Mouse (Mus musculus): ENCODE results near the gene Adgrd1.
A peak's percentile ranks its signal among the peaks of the same experiment; 100 is the strongest.
"Not testable (repeated sequence)": the region's sequence is repeated elsewhere in the genome, so short reads cannot be mapped to it uniquely, and the experiment has no call there.

The Adgrd1 gene

DNA sequence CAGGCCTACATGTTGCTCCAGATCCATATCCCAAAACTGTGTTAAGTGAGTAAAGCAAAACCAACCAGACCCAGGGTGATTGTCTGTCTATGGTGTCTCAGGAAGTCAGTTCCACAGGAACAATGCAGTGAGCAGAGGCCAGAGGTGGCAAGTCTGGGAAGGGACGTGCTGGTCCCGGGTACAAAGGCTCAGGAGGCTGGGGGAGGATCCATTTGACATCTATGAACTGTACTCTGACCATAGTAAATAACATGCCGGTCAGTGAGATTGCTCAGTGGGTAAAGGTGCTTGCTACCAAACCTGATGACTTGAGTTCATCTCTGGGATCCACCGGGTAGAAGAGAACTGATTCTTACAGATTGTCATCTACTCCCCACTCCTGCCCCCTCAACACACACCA lies 3.4 kb upstream of the Adgrd1 start:
- no peak for DNase-seq (ENCODE audit: low read depth, low spot score)

DNA sequence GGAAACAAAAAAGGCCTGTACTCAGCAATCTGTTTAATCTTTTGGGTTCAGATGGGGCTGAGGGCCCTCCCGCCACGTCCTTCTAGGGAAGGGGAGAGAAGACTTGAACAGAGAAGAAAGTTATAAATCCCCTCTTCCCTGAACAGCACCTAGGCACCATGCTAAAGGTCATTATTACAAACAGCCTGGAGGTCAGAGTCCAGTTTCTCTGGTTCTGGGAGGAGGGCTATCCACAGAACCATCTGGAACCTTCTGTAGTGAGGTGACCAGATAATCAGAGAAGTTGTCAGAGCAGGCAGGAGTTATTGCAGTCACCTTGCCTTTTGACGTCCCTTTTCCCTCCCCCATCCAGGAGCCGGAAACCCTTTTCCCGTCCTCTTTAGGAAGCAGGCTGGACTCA lies 2.3 kb upstream of the Adgrd1 start:
- no peak for DNase-seq (ENCODE audit: low read depth, low spot score)

DNA sequence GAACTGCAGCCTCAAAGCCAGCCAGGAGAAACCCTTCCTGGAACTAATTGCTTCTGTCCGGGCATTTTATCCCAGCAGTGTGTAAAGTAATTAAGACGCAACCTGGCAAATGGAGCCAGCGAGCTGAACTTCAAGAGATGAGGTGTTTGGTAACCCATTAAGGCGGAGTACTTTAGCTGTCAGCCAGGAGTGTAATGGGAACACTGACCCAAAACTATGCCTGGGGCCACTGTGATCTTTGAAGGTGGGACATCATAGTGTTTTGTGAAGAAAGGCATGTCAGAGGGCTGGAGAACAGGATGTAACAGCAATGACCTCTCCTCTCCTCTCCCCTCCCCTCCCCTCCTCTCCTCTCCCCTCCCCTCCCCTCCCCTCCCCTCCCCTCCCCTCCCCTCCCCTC lies 7.5 kb downstream of the Adgrd1 start:
- DNase-seq (ENCODE audit: low read depth, low spot score), result no peak

DNA sequence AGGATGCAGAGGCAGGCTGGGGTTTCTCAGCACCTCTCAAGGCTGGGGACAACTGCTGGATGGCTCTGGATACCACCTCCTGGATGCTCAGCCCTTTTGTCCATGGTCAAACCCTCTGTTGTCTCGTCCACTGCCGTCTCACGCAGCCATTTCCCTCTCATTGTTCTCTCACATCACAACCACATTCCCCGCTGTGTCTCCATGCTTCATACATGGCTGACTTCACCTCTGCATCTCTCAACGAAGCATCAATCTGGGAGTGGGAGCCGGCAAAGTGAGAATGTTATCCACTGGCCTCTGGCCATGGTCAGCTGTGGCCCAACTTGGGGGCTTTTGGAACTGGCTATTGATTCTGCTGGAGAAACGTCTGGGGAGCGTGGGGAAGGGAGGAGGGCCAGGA lies 15.2 kb downstream of the Adgrd1 start:
- no peak for DNase-seq (ENCODE audit: low read depth, low spot score)

DNA sequence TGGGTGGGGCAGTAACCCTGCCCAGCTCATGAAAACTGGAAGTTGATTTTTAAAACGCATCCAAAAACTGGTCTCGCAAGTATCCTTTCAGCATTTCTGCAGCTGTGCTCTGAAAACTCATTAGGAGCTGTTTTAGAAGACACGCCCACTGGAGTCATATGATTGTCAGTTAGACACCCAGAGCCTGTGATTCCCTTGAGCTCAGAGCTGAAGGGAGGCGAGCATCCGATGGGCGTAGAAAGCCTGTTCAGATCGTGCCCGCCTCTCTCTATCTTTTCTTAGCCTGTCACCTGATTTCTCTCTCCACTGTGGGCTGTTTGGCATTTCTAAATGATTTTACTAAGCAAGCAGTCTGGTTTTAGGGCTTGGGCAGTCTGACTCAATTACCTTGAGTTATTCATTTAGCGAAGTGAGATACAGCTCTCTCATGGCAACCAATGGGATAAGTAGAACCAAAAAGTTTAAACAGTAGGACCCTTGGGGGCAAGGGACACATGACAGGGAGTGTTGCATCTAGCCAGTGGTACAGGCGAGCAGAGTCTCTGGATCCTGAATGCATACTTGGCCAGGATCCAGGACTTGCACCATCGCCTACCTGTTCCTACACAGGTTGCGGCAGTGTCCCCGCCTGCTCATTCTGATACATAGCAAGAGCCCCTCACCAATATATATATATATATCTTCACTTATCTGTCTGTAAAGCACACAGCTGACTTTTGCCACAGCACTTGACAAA lies 17.4 kb downstream of the Adgrd1 start:
- DNase-seq (ENCODE audit: low read depth, low spot score), result peak; percentile 24

DNA sequence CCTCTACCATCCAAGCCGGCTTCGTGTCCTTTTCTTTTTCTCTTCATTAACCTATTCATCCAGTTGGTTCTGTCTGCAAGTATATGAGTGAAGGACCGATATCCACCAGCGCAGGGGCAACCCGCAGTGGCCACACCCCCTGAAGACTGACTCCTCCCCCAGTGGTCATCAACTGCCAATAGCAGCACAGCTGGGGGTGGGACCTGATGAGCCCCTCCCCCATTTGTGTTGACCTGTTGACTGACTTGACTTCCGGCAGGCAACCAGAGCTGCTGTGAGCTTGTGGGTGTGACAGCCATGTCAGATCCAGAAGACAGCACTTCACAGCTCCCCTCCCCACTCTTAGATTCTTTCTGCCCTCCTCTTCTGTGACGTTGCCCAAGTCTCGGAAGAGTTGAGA lies 19.7 kb downstream of the Adgrd1 start:
- DNase-seq (ENCODE audit: low read depth, low spot score), result no peak

DNA sequence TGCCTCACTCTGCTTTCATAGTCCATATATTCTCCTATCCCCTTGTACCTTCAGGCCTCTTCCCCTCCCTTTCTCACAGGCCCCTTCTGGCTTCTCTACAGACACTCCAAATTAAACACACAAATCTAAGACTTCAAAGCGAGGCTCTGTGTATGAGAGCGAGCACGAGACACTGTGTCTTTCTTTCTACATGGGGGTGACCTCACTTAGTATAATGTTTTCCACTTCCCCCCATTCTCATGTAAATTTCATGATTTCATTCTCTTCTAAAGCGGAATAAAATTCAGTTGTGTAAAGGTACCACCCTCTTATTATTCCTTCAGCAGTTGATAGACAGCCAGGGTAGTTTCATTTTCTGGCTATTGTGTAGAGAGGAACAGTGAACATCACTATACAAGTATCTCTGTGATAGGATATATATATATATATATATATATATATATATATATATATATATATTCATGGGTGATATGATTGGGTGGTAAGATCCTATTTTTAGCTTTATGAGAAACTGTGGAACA lies 21.1 kb downstream of the Adgrd1 start:
- DNase-seq (ENCODE audit: low read depth, low spot score), result no peak

DNA sequence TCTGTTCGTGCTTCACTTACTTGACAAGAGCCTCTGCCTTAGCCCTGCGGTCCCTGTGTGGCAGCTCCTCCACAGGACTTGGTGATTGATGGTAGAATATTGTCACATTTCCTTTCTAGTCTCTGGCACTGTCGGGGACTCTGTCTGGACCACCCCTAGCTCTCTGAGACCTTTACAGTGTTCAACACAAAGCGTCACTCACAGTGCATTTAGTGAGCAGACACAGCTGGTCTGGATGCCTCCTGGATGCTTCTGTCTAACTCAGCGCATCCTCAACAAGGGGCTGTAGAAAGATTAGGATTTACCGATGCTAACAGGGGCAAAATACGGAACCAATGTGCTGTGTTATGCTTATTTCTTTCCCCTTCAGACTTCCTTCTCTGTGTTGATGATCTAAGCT lies 22.0 kb downstream of the Adgrd1 start:
- DNase-seq (ENCODE audit: low read depth, low spot score), result no peak

DNA sequence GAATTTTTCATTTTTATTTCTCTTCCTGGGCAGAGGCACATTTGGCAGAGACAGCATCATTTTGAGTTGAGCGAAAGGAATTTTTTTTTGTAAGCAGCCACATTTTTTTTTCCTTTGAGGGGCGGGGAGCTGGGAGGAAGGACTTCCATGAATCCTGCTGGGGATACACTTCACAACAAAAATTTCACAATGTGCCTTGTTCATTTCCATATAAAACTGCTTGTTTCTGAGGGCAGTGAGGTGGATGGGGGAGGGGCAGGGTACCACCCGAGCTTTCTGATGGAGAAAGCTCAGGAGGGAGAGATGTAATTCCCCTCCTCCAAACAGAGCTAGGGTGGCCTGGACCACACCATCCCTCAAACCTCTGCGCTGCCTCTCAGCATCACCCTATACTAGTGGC lies 22.6 kb downstream of the Adgrd1 start:
- DNase-seq (ENCODE audit: low read depth, low spot score), result no peak

DNA sequence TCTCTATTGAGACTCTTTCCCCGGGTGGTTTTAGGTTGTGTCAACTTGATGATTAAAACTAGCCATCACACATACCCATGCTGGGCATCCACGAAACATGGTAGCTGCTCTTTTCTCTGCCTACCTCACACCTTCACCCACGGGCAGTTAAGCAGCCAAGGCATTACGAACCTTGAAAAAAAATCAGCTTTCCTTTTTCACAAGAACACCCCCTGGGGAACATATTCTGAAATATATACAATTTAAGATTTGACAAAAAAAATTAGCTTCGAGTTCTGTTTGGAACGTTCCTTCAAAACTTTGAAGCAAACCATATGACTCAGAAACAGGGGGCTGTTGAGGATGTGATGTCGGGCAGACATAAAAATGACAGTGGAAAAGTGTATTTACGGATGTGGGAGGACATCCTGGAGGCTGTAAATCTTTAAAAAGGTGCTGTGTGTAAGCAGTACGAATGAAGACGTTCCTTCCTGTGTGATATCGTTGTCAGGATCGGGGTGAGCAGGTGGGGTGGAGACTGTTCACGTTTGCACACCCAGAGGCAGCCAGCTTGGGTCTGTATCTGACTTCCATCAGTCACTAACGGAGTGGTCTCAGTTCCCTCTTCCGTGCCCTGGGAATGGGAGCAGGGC lies 25.2 kb downstream of the Adgrd1 start:
- DNase-seq (ENCODE audit: low read depth, low spot score), result no peak

DNA sequence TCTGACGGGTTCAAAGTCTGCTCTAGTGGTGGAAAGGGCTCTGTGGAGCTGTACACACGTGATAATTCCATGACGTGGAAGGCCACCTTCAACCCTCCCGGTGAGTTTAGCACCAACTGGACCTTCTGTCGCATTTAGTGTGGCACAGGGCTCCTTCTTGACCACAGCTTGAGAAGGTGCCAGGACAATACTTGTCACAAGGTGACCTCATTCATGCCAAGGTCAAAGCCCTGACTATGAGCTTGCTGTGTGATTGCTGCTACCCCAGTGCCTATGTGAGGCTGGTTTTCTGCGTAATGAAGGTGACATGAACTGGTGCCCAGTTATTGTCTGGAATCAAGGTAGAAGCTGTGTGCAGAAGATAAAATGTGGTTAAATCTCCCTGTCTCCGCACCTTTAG lies 25.9 kb downstream of the Adgrd1 start:
- DNase-seq (ENCODE audit: low read depth, low spot score), result no peak

DNA sequence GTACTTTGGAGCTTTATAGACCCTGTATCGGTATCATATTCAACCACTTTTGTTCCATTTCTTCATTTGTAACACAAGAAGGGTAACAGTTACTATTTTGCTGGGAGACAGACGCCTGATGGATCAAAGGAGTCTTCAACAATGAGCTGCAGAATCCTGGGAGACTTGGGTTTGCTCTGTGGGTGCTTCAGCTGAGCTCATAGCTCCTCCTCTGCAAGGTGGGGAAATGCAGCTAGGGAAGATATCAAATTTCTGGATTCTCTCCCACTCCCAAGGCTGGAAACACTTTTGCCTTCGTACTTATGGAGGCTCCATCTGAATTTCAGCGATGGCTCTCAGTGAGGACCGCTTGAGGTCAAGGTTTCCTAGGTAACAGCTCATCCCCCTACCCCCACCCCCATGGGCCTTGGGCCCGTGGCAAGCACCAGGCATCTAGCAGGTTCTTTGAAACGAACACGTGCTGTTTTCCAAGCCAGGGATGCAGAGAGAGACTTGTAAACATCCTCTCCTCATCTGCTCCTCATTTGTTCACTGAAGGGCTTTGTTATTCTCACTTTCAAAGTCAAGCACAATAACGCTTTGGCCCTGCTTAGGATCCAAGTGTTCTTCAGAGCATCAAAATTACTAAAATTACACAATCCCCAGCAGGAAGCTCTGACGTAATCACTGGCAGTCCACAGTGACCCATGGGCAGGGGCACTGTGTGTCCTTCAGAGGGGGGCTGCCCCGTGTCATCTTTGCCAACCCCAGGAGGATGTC lies 27.7 kb downstream of the Adgrd1 start:
- no peak for DNase-seq (ENCODE audit: low read depth, low spot score)

DNA sequence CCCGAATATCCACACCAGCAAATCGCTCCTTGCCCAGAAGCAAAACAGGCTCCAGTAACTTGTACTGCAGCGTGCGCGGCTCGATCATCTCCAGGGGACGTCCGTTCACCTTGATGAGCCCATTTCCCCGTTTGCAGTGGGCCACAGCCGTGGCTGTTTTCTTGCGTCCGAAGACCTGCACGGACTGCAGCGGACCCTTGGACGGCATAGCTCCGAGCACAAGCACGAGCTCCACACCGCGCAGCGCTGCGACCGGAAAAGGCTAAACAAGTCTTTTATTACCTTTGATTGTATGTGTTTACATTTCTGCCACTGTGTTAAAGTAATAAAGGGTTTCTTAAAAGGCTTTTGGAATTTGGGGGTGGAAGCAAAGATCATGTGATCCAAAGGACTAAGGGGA lies 31.8 kb downstream of the Adgrd1 start:
- not testable (repeated sequence) for DNase-seq (ENCODE audit: low read depth, low spot score)

DNA sequence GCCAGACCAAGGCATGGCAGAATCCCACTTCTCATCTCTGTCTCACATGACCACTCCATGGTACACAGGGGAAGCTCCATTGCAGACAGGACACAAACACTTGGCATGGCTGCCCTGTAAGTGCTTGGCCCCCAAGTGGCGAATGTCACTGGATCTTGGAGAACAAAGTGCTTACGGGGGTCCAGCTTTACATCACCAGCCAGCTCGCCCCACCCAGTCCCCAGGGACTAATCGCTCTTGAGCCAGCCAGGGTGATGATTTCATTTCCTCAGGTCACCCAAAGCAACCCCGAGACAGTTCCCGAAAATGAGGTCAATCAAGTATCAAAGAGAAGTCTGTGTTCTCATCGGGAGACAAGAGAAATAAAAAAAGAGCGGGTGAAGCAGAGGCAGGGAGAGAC lies 33.8 kb downstream of the Adgrd1 start:
- DNase-seq (ENCODE audit: low read depth, low spot score), result no peak

DNA sequence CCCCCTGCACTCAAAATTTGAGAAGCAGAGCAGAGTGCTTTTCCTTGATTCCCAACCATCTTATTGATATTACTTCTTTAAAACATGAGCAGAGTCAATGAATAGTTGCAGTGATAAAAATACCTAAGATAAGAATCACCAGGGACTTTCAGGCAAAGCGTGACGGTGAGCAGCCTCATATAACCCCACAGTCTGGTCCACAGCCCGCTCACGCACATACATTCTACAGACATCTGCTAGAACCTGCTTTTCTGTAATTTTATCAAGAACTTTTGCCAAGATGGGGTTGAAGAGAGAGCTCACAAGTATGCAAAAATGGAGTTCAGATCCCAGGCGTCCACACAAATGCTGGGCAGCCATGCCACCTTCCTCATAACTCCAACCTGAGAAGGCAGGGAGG lies 40.9 kb downstream of the Adgrd1 start:
- no peak for DNase-seq (ENCODE audit: low read depth, low spot score)

DNA sequence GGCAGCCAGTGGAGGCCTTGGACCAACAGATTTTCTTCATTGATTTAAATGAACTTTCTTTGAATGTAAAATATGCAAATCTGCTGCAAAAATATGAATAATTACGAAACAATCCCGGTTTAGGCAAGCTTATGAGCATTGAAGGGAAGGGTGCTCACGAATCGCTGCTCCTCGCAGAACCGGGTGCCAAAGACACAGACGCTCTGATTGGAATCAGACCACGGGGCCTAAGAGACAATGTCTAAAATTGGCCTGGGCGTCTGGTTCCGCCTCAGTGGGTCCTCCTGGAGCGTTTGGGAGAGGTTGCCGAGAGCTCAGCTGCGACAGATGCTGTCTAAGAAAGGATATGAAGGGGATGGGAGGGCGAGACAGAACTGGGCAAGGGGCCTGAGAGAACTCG lies 42.0 kb downstream of the Adgrd1 start:
- DNase-seq (ENCODE audit: low read depth, low spot score), result no peak

DNA sequence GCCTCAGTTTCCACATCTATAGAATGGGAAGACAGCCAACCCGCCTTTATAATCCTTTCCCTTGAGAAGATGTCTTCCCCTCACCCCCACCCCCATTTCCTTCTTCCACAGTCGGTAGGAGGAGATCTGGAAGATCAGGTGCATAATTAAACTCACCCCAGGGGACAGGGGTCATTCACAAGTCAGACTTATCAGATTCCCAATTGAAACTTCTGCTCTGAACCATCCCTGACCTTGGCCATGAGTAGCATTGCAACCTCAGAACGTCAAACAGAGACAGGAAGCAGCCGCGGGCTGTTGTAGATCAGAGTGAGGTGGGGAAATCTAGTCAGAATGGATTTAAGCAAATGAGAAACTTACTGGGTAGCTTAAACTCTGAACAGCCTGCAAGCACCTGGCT lies 46.3 kb downstream of the Adgrd1 start:
- DNase-seq (ENCODE audit: low read depth, low spot score), result no peak

DNA sequence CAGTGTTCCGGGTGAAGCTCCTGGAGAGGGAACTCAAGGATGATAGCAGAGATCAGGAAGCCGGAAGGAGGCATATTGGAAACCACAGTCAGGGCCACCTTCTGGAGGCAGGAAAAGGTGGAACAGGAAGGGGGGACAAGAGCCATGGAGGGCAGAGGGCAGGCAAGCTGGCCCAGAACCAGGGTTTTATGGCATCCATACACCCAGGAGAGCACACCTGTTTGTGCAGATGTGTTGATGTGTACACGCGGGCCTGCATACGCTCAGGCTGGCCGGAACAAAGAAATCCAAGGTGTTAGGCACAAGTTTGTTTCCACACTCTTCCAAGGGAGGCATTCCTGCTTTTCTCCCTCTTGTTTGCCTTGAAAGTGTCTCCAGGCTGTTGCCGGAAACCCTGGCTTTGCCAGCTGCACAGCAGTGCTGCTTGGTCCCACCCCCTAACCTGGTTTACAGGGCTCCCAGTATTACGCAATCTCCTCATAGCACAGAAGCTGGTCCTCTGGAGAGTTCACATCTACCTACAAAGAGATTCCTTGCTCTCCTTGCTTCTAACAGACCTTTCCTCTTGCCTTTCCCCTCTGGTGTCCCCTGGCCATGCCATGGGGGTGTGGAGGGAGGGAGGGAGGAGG lies 48.9 kb downstream of the Adgrd1 start:
- no peak for DNase-seq (ENCODE audit: low read depth, low spot score)

DNA sequence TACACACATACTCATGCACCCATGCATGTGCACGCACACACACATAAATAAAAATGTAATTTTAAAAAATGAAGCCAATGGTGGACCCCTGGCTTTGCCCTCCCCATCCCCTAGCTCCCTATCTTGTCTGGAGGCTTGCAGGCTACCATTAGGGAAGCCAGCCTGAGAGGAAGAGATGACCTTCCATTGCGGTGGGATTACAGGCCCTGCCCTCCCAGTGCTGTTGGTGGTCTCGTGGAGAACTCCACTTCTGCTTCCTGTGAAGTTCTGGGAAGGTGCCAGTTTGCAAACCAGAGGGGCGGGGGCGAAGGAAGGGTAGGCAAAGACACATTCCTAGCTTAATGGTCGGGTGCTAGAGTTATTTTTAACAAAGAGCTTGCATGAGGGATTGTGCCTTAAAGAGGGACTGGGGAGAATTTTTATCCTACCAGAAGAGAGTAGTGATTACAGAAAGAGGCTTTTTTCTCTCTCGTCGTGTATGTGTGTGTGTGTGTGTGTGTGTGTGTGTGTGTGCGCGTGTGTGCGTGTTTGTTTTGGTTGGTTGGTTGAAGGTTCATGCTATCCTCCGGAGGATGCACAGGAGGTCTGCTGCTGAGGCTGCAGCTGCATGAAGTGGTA lies 50.5 kb downstream of the Adgrd1 start:
- DNase-seq (ENCODE audit: low read depth, low spot score), result no peak

DNA sequence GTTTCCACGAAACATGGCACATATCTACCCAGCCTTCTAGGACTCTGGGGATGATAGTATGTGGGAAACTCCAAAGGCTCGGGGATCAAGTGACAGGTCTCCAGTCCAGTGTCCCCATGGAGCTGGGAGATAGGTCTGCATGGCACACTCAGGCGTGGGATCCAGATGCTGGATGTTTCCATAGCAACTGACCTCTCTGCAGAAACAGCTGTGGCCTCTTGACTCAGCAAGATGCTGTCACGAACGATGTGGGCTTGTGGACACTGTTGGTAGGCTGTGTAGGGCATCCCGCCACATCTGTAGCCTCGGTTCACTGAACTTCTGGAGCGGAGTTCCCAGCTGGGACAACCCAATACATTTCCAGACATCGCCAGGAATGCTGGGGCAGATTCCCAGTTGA lies 51.9 kb downstream of the Adgrd1 start:
- no peak for DNase-seq (ENCODE audit: low read depth, low spot score)

DNA sequence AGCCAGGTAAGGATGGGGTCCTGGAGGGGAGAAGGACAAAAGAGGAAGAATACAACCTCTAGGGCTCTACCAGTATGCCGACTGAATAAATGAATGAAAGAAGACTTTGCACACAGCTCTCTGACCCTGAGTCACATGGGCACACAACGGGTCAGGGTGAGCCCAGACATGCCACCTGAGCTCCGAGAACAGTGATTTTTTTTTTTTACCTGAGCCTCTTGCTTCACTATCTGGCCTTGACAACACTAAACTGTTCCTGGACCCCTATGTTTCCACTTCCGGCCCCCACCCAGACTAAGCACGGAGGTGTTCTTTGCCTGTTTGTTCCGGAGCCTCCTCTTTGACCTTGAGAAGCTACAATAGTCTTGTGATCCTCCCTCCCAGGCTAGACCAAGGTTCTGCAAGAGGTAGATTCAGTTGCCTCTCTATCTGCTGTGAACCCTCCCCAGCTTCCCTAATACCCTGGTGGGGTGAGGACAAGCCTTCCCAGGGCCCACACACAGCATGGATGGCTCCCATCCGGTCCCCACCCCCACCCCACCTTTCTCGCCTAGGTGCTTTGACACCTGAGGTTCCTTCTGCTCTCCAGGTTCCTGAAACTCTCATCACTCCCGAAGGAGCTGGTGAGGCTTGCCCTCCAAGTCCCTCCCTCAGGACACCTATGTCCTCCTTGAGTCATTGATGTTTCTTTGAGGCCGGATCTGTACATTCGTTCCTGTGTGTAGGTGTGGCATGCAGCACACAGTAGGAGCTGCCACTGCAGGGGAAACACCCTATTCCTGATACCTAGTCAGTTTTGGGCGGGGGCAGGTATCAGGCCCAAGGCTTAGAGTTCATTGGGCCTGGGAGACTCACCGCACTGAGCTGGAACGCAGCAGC lies 58.7 kb downstream of the Adgrd1 start:
- DNase-seq (ENCODE audit: low read depth, low spot score), result no peak

Measured in A20 (cell line).